34 mouse cellular contexts compared by ENCODE assay signal in the genomic region with DNA sequence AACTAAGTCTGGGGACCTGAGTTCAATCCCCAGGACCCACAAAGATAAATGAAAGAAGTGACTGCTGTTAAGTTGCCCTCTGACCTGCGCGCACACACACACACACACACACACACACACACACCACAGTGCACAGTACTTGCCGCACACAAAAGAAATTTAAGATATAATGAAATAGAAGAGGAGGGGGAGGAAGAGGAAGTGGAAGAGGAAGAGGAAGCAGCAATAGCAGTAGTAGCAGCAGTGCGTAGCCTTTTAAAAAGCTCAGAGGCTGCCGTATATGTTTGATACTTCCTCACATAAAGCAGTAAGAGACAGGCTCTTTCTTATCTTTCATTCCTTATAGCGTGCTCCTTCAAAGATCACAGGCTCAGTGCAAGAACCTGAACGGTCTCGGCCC.
DNase-seq lines count a peak whose midpoint lies in the region; ATAC-seq and TF ChIP-seq lines count a peak whose summit lies in the region.
"Had no signal": no experiment of that assay in that cellular context is flagged by ENCODE, and none has a peak within 500 bp of the region (broad histone marks: within the 10 kb centered on the region; RNA-seq: fewer than 3 reads in every experiment).

No protein-coding gene starts in this region.

- no peak overlapping the region for H3K9ac ChIP-seq in forebrain, embryonic 11.5 days (ENCODE audit: low read length)
- H3K9ac ChIP-seq in forebrain, embryonic 13.5 days: no peak overlapping the region
- H3K9ac ChIP-seq: forebrain, embryonic 12.5 days; intestine, embryonic 15.5 days; limb, embryonic 15.5 days; liver, embryonic 15.5 days; lung, embryonic 14.5 days; midbrain, embryonic 13.5 days; neural tube, embryonic 15.5 days had no signal

- H3K27ac ChIP-seq in forebrain, embryonic 11.5 days (ENCODE audit: low read depth, low read length): no peak overlapping the region
- H3K27ac ChIP-seq in forebrain, embryonic 13.5 days: no peak overlapping the region
- H3K27ac ChIP-seq in bone marrow macrophage, adult 2 months (ENCODE audit: insufficient read depth, low read depth, low read length): peak overlapping the region; percentile 53
- H3K27ac ChIP-seq: forebrain, embryonic 12.5 days; hindbrain, embryonic 10.5 days; hindbrain, postnatal 0 days; intestine, embryonic 15.5 days; layer of hippocampus, adult 2 months; limb, embryonic 10.5 days; limb, embryonic 15.5 days; liver, embryonic 15.5 days; midbrain, embryonic 13.5 days; neural tube, embryonic 15.5 days; stomach, postnatal 0 days had no signal

- TF ChIP-seq POLR2A in bone marrow macrophage, adult 2 months (IDR thresholded peaks at IDR 0.05; ENCODE audit: borderline replicate concordance, low read depth, low read length): no peak

- no peak for ATAC-seq in forebrain, embryonic 11.5 days (replicated peaks; ENCODE audit: low FRiP score)
- no peak for ATAC-seq in forebrain, embryonic 13.5 days
- peak; percentile 61; the same call in 1 of the 2 replicates for ATAC-seq in monocyte, adult 5-6 weeks (replicated peaks; ENCODE audit: insufficient number of reproducible peaks, low FRiP score, low TSS enrichment, poor library complexity, severe bottlenecking)
- ATAC-seq: activated CD4-positive, CD25-positive, alpha-beta regulatory T cell, adult 4 months; hindbrain, postnatal 0 days; intestine, embryonic 15.5 days; midbrain, embryonic 13.5 days had no signal

- no peak overlapping the region for H3K4me3 ChIP-seq in forebrain, embryonic 11.5 days (ENCODE audit: low read depth, low read length)
- H3K4me3 ChIP-seq in forebrain, embryonic 13.5 days: no peak overlapping the region
- H3K4me3 ChIP-seq in bone marrow macrophage, adult 2 months (ENCODE audit: insufficient read depth, low read length): no peak overlapping the region
- H3K4me3 ChIP-seq: erythroblast, embryonic 14.5 days; forebrain, embryonic 12.5 days; hindbrain, embryonic 10.5 days; intestine, embryonic 15.5 days; layer of hippocampus, adult 2 months; limb, embryonic 10.5 days; limb, embryonic 15.5 days; liver, embryonic 15.5 days; midbrain, embryonic 13.5 days; neural tube, embryonic 15.5 days had no signal

- no peaks in the 10 kb centered on the region for H3K27me3 ChIP-seq in forebrain, embryonic 11.5 days (ENCODE audit: control insufficient read depth, insufficient read depth, low read length)
- H3K27me3 ChIP-seq in forebrain, embryonic 13.5 days: no peaks in the 10 kb centered on the region
- H3K27me3 ChIP-seq: forebrain, embryonic 12.5 days; intestine, embryonic 15.5 days; limb, embryonic 15.5 days; liver, embryonic 15.5 days; midbrain, embryonic 13.5 days; neural tube, embryonic 15.5 days had no signal

- H3K9me3 ChIP-seq in forebrain, embryonic 11.5 days (ENCODE audit: control insufficient read depth, low read length): no peaks in the 10 kb centered on the region
- H3K9me3 ChIP-seq in forebrain, embryonic 13.5 days (replicated peaks): no peaks in the 10 kb centered on the region
- H3K9me3 ChIP-seq: forebrain, embryonic 12.5 days; hindbrain, embryonic 10.5 days; intestine, embryonic 15.5 days; limb, embryonic 10.5 days; limb, embryonic 15.5 days; liver, embryonic 15.5 days; midbrain, embryonic 13.5 days; neural tube, embryonic 15.5 days had no signal

- WGBS in forebrain, embryonic 11.5 days: 96% methylated on average over 8 of the region's 8 CpGs
- 94% methylated on average over 8 of the region's 8 CpGs for WGBS in forebrain, embryonic 13.5 days

- no peak overlapping the region for H3K4me2 ChIP-seq in forebrain, embryonic 11.5 days (ENCODE audit: low read depth, low read length, severe bottlenecking)
- no peak overlapping the region for H3K4me2 ChIP-seq in forebrain, embryonic 13.5 days
- H3K4me2 ChIP-seq: forebrain, embryonic 12.5 days; intestine, embryonic 15.5 days; limb, embryonic 15.5 days; liver, embryonic 15.5 days; lung, embryonic 14.5 days; midbrain, embryonic 13.5 days; neural tube, embryonic 15.5 days had no signal

- H3K36me3 ChIP-seq in forebrain, embryonic 11.5 days (ENCODE audit: control insufficient read depth, insufficient read depth, low read length): no peaks in the 10 kb centered on the region
- H3K36me3 ChIP-seq in forebrain, embryonic 13.5 days (ENCODE audit: poor library complexity, severe bottlenecking): no peaks in the 10 kb centered on the region
- H3K36me3 ChIP-seq: neural tube, embryonic 15.5 days had no signal

- H3K4me1 ChIP-seq in forebrain, embryonic 11.5 days (replicated peaks; ENCODE audit: control insufficient read depth, insufficient read depth, low read length): peaks cover 8% of the 10 kb centered on the region
- peaks cover 23% of the 10 kb centered on the region for H3K4me1 ChIP-seq in forebrain, embryonic 13.5 days
- H3K4me1 ChIP-seq in bone marrow macrophage, adult 2 months (ENCODE audit: control insufficient read depth, insufficient read depth, low read length): peaks cover 13% of the 10 kb centered on the region

- DNase-seq in forebrain, embryonic 11.5 days (ENCODE audit: low spot score): peak; percentile 15
- peak; percentile 76 for DNase-seq in A20 (ENCODE audit: low read depth, low spot score)
- DNase-seq in layer of hippocampus, adult 9-11 months: no peak
- DNase-seq in layer of hippocampus, postnatal 14 days (ENCODE audit: low spot score in 2 of 2): no peak
- DNase-seq in c-Kit-positive CD71-positive TER-119-positive erythroid progenitor cells, embryonic 14.5 days (ENCODE audit: low spot score): no peak
- DNase-seq: adrenal gland, adult 8-10 months; cerebellum, adult 11 months; cerebellum, adult 9-10 months; gastrocnemius, postnatal 10 days; heart, postnatal 14 days; kidney, adult 2 months; kidney, postnatal 36 days; lung, embryonic 14.5 days; lung, postnatal 36 days; right cerebral cortex, adult 18-20 months; right cerebral cortex, postnatal 4 days; thymus, adult 18-20 months; thymus, postnatal 4 days had no signal

- TF ChIP-seq CTCF in bone marrow macrophage, adult 2 months (IDR thresholded peaks at IDR 0.05; ENCODE audit: low read depth, low read length): no peak

Comparison
In these comparisons a context has a peak if more than half of its experiments do, and no peak if none do; other contexts are left out.
1. DNase-seq: peak in forebrain, embryonic 11.5 days (single experiment) and A20 (single experiment); none in layer of hippocampus, adult 9-11 months (single experiment), layer of hippocampus, postnatal 14 days (0 of 2) and c-Kit-positive CD71-positive TER-119-positive erythroid progenitor cells, embryonic 14.5 days (single experiment).